ENCODE assay signal across 8 mouse cellular contexts in genomic region chr7:83659159-83660065, GRCm38 (mm10). TPM values are rescaled to one million over a fixed set of nuclear protein-coding genes. Genes with fewer than 3 reads are reported as not detected.
A peak's percentile ranks its signal among the peaks of the same experiment; 100 is the strongest.
DNase-seq lines count a peak whose midpoint lies in the region; ATAC-seq and TF ChIP-seq lines count a peak whose summit lies in the region.

No protein-coding gene starts in this region.

- no peak overlapping the region for H3K4me2 ChIP-seq in forebrain, embryonic 14.5 days (ENCODE audit: low read length)
- no peak overlapping the region for H3K4me2 ChIP-seq in forebrain, embryonic 11.5 days (ENCODE audit: low read depth, low read length, severe bottlenecking)
- no peak overlapping the region for H3K4me2 ChIP-seq in midbrain, embryonic 14.5 days (ENCODE audit: low read length)
- H3K4me2 ChIP-seq in hindbrain, embryonic 11.5 days (replicated peaks; ENCODE audit: low read depth, low read length), result no peak overlapping the region

- no peaks in the 10 kb centered on the region for H3K36me3 ChIP-seq in forebrain, embryonic 14.5 days (ENCODE audit: control insufficient read depth, insufficient read depth, low read length)
- no peaks in the 10 kb centered on the region for H3K36me3 ChIP-seq in forebrain, embryonic 11.5 days (ENCODE audit: control insufficient read depth, insufficient read depth, low read length)
- no peaks in the 10 kb centered on the region for H3K36me3 ChIP-seq in small intestine, adult 2 months (ENCODE audit: control insufficient read depth, insufficient read depth, low read length)
- H3K36me3 ChIP-seq in midbrain, embryonic 14.5 days (ENCODE audit: control insufficient read depth, insufficient read depth, low read length), result no peaks in the 10 kb centered on the region
- H3K36me3 ChIP-seq in hindbrain, embryonic 11.5 days (ENCODE audit: control insufficient read depth, insufficient read depth, low read length), result no peaks in the 10 kb centered on the region

- no peak for TF ChIP-seq POLR2A in small intestine, adult 2 months (IDR thresholded peaks at IDR 0.05; ENCODE audit: low read depth, low read length)

- peak; percentile 52; the same call in 1 of the 2 replicates for ATAC-seq in forebrain, embryonic 14.5 days
- no peak for ATAC-seq in forebrain, embryonic 11.5 days (replicated peaks; ENCODE audit: low FRiP score)
- ATAC-seq in midbrain, embryonic 14.5 days (ENCODE audit: low FRiP score, low TSS enrichment), result no peak
- ATAC-seq in hindbrain, embryonic 11.5 days (ENCODE audit: low FRiP score), result no peak

- no peaks in the 10 kb centered on the region for H3K27me3 ChIP-seq in forebrain, embryonic 14.5 days (replicated peaks; ENCODE audit: control insufficient read depth, insufficient read depth, low read length)
- no peaks in the 10 kb centered on the region for H3K27me3 ChIP-seq in forebrain, embryonic 11.5 days (ENCODE audit: control insufficient read depth, insufficient read depth, low read length)
- H3K27me3 ChIP-seq in small intestine, adult 2 months (ENCODE audit: control insufficient read depth, insufficient read depth, low read length), result no peaks in the 10 kb centered on the region
- H3K27me3 ChIP-seq in midbrain, embryonic 14.5 days (ENCODE audit: control insufficient read depth, insufficient read depth, low read length), result no peaks in the 10 kb centered on the region
- no peaks in the 10 kb centered on the region for H3K27me3 ChIP-seq in hindbrain, embryonic 11.5 days (ENCODE audit: control insufficient read depth, insufficient read depth, low read length)

- TF ChIP-seq CTCF in small intestine, adult 2 months (IDR thresholded peaks at IDR 0.05; ENCODE audit: extremely low read depth, insufficient read length, insufficient replicate concordance, low read depth, low read length), result no peak

- no peak overlapping the region for H3K9ac ChIP-seq in forebrain, embryonic 14.5 days (ENCODE audit: low read length)
- H3K9ac ChIP-seq in forebrain, embryonic 11.5 days (ENCODE audit: low read length), result no peak overlapping the region
- no peak overlapping the region for H3K9ac ChIP-seq in midbrain, embryonic 14.5 days (replicated peaks; ENCODE audit: low read length)
- no peak overlapping the region for H3K9ac ChIP-seq in hindbrain, embryonic 11.5 days (ENCODE audit: low read depth, low read length)

- no peaks in the 10 kb centered on the region for H3K4me1 ChIP-seq in forebrain, embryonic 14.5 days (ENCODE audit: control insufficient read depth, insufficient read depth, low read length)
- H3K4me1 ChIP-seq in forebrain, embryonic 11.5 days (replicated peaks; ENCODE audit: control insufficient read depth, insufficient read depth, low read length), result no peaks in the 10 kb centered on the region
- peaks cover 9% of the 10 kb centered on the region for H3K4me1 ChIP-seq in small intestine, adult 2 months (ENCODE audit: control insufficient read depth, insufficient read depth, insufficient read length, low read length)
- H3K4me1 ChIP-seq in midbrain, embryonic 14.5 days (ENCODE audit: control insufficient read depth, insufficient read depth, low read length), result no peaks in the 10 kb centered on the region
- no peaks in the 10 kb centered on the region for H3K4me1 ChIP-seq in hindbrain, embryonic 11.5 days (replicated peaks; ENCODE audit: control insufficient read depth, insufficient read depth, low read length)

- DNase-seq in forebrain, embryonic 14.5 days (ENCODE audit: low spot score), result peak; percentile 66
- no peak for DNase-seq in forebrain, embryonic 11.5 days (ENCODE audit: low spot score)
- DNase-seq in R1 (ENCODE audit: low read depth, low spot score), result peak; percentile 12
- DNase-seq in heart, adult 9 months (ENCODE audit: low spot score in 2 of 2), result peak; percentile 67 to 85
- DNase-seq in large intestine, adult 2 months (ENCODE audit: low read depth, low spot score), result peak; percentile 77
- DNase-seq in midbrain, embryonic 14.5 days, result no peak
- DNase-seq in hindbrain, embryonic 11.5 days (ENCODE audit: low spot score), result no peak

- no peak overlapping the region; the same call in 1 of the 2 replicates for H3K27ac ChIP-seq in forebrain, embryonic 14.5 days (ENCODE audit: low read depth, low read length)
- no peak overlapping the region for H3K27ac ChIP-seq in forebrain, embryonic 11.5 days (ENCODE audit: low read depth, low read length)
- peak overlapping the region; percentile 80 for H3K27ac ChIP-seq in small intestine, adult 2 months (ENCODE audit: insufficient read depth, low read depth, low read length)
- no peak overlapping the region for H3K27ac ChIP-seq in midbrain, embryonic 14.5 days (replicated peaks; ENCODE audit: low read depth, low read length)
- H3K27ac ChIP-seq in hindbrain, embryonic 11.5 days (ENCODE audit: low read depth, low read length), result no peak overlapping the region

- H3K4me3 ChIP-seq in forebrain, embryonic 14.5 days (ENCODE audit: low read depth, low read length), result no peak overlapping the region
- no peak overlapping the region for H3K4me3 ChIP-seq in forebrain, embryonic 11.5 days (ENCODE audit: low read depth, low read length)
- H3K4me3 ChIP-seq in small intestine, adult 2 months (ENCODE audit: low read depth, low read length), result peak overlapping the region; percentile 4; the same call in 1 of the 2 replicates
- no peak overlapping the region for H3K4me3 ChIP-seq in midbrain, embryonic 14.5 days (replicated peaks; ENCODE audit: low read depth, low read length)
- no peak overlapping the region for H3K4me3 ChIP-seq in hindbrain, embryonic 11.5 days (ENCODE audit: low read depth, low read length)

- 83% methylated on average over 9 of the region's 9 CpGs for WGBS in forebrain, embryonic 14.5 days
- WGBS in forebrain, embryonic 11.5 days, result 85% methylated on average over 9 of the region's 9 CpGs
- WGBS in large intestine, adult 2 months, result 51% methylated on average over 9 of the region's 9 CpGs
- WGBS in small intestine, adult 2 months, result 47% methylated on average over 9 of the region's 9 CpGs
- WGBS in midbrain, embryonic 14.5 days, result 91% methylated on average over 9 of the region's 9 CpGs
- 91% methylated on average over 9 of the region's 9 CpGs for WGBS in hindbrain, embryonic 11.5 days

- no peaks in the 10 kb centered on the region for H3K9me3 ChIP-seq in forebrain, embryonic 14.5 days (replicated peaks; ENCODE audit: control insufficient read depth, low read length)
- H3K9me3 ChIP-seq in forebrain, embryonic 11.5 days (ENCODE audit: control insufficient read depth, low read length), result no peaks in the 10 kb centered on the region
- H3K9me3 ChIP-seq in midbrain, embryonic 14.5 days (ENCODE audit: control insufficient read depth, low read length), result no peaks in the 10 kb centered on the region
- no peaks in the 10 kb centered on the region for H3K9me3 ChIP-seq in hindbrain, embryonic 11.5 days (ENCODE audit: control insufficient read depth, low read length)

RNA-seq across cellular contexts. Expression of gene Stard5, which starts 27.7 kb away (rescaled TPM):
- polyA plus RNA-seq in forebrain, embryonic 14.5 days (2014; fragmentation: Nextera tagmentation; extraction: Ambion mirVana), result 7.7 and 8.1 TPM in 2 replicates
- 10.6 and 11.2 TPM in 2 replicates for polyA plus RNA-seq in forebrain, embryonic 11.5 days (2014; fragmentation: Nextera tagmentation; extraction: Ambion mirVana)
- polyA plus RNA-seq in large intestine, adult 2 months (2012; rRNA removed), result 7.3 and 7.7 TPM in 2 replicates
- 2.5 and 4.9 TPM in 2 replicates for polyA plus RNA-seq in small intestine, adult 2 months (2012; rRNA removed)
- 5.0 and 7.4 TPM in 2 replicates for polyA plus RNA-seq in midbrain, embryonic 14.5 days (2014; fragmentation: Nextera tagmentation; extraction: Ambion mirVana)
- polyA plus RNA-seq in hindbrain, embryonic 11.5 days (2014; fragmentation: Nextera tagmentation; extraction: Ambion mirVana), result 12.5 and 13.4 TPM in 2 replicates

Comparison
In these comparisons a context has a peak if more than half of its experiments do, and no peak if none do; other contexts are left out.
1. DNase-seq: peak in forebrain, embryonic 14.5 days (single experiment), R1 (single experiment), heart, adult 9 months (2 of 2) and large intestine, adult 2 months (single experiment); none in forebrain, embryonic 11.5 days (single experiment), midbrain, embryonic 14.5 days (single experiment) and hindbrain, embryonic 11.5 days (single experiment).